Mouse (Mus musculus) leukemia stem cell, adult 10-12 weeks (primary cell): ENCODE results near the gene Tfr2. TPM values are rescaled to one million over a fixed set of nuclear protein-coding genes. Genes with fewer than 3 reads are reported as not detected.

Experiments
- polyA plus RNA-seq: library from polyadenylated mRNA; stranded (reverse); fragments of >175 nt; gene quantifications from 2 replicates; pipeline ENCODE4 v1.2.3, GENCODE M21; 2012; ENCODE audit warnings: low replicate concordance

The Tfr2 gene
- polyA plus RNA-seq, result 90.8 and 239 TPM in 2 replicates

GRCm38 (mm10) chr5:137569665-137570064 is at the start of gene Tfr2:
Tfr2 (plus strand) TSS chr5:137569840.

DNA sequence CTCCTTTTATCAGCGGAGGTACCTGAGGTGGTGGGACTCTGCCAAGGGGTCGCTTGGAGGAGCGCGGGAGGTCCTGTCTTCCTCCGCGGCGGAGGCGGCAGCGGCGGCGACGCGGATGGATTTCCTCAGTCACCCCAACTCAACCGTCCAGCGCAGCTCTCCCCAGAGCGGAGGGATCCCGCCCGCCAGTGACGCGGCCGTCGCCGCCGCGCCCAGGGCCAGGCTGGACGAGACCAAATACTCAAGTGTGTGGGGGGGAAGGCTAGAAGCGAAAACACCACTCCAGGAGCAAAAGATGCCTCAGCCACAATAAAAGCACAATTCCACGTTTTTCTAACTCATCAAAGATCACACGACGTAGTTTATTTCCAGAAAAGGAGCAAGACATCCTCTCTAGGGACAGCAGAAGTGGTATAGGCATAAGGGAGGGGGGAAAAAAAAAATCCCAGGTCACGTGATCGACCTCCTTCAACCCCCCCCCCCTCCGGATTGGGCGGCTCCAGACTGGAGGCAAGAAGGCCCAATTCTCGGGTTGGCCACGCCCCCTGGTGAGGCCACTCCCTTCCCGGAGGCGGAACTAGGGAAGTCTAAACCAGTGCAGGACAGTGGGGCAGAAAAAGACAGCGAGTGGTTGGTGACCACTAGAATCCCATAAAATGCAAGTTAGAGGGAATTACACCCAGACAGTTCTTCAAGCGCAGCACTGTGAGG is 36.4 kb upstream of the Tfr2 start, which contains the start of the genes Epo and Gnb2:
Epo (minus strand) TSS at position 126 of the 711 bp plus-strand sequence.
Gnb2 (minus strand) TSS at position 394 of the 711 bp plus-strand sequence.

DNA sequence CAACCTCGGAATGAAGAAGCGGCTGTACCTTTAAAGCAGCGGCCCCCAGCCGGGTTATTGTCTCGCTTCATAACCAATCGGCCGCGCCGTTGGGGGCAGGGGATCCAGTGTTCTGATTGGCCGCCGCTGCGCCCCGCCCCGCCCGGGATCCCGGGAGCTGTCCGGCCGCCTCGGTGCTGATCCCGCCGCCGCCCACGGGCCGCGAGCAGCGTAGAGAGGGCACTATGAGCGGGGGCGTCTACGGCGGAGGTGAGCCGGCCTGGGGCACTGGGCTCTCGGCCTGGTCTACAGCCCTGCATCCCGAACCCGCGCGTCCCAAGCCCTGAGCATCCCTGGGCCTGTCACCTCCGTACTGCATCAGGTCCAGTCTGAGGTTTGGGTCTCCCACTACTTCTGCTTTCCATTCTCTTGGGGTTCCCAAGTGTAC is 16.2 kb upstream of the Tfr2 start, which contains the start of gene Actl6b:
Actl6b (plus strand) TSS at position 107 of the 427 bp plus-strand sequence.

GRCm38 (mm10) chr5:137600619-137601364 is 31.2 kb downstream of the Tfr2 start, which contains the start of gene Mospd3:
Mospd3 (minus strand) TSS chr5:137601058.

DNA sequence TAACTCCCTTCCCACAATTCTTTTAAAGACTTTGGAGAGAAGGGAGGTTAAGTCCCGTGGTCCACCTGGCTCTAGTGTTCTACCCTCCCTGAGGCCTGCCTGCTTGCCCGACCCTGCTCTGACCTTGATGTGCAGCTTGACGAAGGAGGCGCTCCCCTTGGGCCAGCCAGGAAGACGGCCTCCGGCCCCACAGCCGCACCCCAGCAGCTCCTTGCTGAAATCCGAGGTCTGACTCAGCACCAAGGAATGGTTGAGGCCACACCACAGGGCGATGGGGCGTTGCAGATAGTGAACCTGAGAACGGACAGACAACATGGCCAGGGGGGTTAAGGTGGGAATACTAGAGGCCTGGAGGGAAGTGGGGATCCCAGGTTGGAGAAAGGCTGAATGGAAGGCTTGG is 43.9 kb downstream of the Tfr2 start, which contains the start of gene Pcolce:
Pcolce (minus strand) TSS at position 235 of the 400 bp plus-strand sequence.

DNA sequence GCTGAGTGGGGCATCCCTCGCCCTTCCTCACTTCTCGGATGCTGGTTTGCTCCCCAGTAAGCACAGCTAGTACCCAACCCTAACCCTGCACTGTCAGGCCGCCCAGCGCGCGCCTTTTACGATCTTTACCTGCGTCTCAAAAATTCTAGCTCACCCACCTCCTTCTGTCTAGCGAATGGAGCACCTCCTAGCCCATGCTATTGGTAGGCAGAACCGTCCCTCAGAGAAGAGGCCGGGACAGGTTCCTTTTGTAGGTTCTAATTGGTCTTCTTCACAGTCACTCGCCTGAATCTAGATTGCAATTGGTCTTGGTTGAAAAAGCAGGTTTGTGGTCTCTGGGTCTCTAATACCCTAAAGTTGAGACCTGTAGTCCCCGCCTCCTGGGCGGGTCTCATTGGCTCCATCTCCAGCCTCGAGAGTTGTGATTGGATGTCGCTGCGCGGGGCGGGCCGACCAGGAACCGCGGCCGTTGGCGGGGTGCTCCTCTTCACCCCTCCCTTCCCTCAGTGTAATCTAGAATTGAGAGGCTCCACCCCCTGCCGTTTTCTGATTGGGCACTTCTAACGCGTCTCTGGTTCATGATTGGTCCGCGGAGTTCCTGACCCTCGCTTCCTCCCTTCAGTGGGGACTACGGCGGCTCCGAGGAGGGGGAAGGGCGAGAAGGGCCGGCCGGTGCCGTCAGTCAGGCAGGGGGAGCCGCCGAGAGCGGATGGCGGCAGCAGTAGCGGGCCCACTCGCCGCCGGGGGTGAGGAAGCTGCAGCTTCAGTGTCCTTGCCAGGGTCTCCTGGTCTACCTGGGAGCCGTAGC is 59.1 kb downstream of the Tfr2 start, which contains the start of the genes Fbxo24, Lrch4 and Gm20605:
Fbxo24 (minus strand) TSS at position 505 of the 808 bp plus-strand sequence.
Lrch4 (plus strand) TSS at position 624 of the 808 bp plus-strand sequence.
Gm20605 (plus strand) TSS at position 678 of the 808 bp plus-strand sequence.

Other genes starting within 250 kb of the Tfr2 start
- 2.7 and 5.8 TPM in 2 replicates for gene Slc12a9, start 236.2 kb upstream of the Tfr2 start, polyA plus RNA-seq
- gene Ephb4, start 219.7 kb upstream of the Tfr2 start, polyA plus RNA-seq, result 1.3 and 3.4 TPM in 2 replicates
- 0.07 and 0.16 TPM in 2 replicates for gene Zan, start 92.8 kb upstream of the Tfr2 start, polyA plus RNA-seq
- gene Pop7, start 67.3 kb upstream of the Tfr2 start, polyA plus RNA-seq, result 21.2 and 62.7 TPM in 2 replicates
- gene Gigyf1, start 51.3 kb upstream of the Tfr2 start, polyA plus RNA-seq, result 54.3 and 65.9 TPM in 2 replicates
- not detected in 2 replicates for gene Epo, start 36.6 kb upstream of the Tfr2 start, polyA plus RNA-seq
- gene Gnb2, start 36.3 kb upstream of the Tfr2 start, polyA plus RNA-seq, result 351 and 463 TPM in 2 replicates
- gene Actl6b, start 16.3 kb upstream of the Tfr2 start, polyA plus RNA-seq, result not detected in 2 replicates
- gene Mospd3, start 31.2 kb downstream of the Tfr2 start, polyA plus RNA-seq, result 1,131 and 1,239 TPM in 2 replicates
- gene Pcolce, start 43.9 kb downstream of the Tfr2 start, polyA plus RNA-seq, result 19.5 and 40.7 TPM in 2 replicates
- gene Fbxo24, start 59.2 kb downstream of the Tfr2 start, polyA plus RNA-seq, result 0.19 TPM in 1 of 2 replicates, not detected in the other
- gene Lrch4, start 59.3 kb downstream of the Tfr2 start, polyA plus RNA-seq, result 212 and 267 TPM in 2 replicates
- gene Gm20605, start 59.3 kb downstream of the Tfr2 start, polyA plus RNA-seq, result 10.1 and 35.3 TPM in 2 replicates
- 51.9 and 75.4 TPM in 2 replicates for gene Sap25, start 71.5 kb downstream of the Tfr2 start, polyA plus RNA-seq
- gene Irs3, start 75.9 kb downstream of the Tfr2 start, polyA plus RNA-seq, result not detected in 2 replicates
- 114 and 402 TPM in 2 replicates for gene Agfg2, start 114.9 kb downstream of the Tfr2 start, polyA plus RNA-seq
- gene Nyap1, start 171.8 kb downstream of the Tfr2 start, polyA plus RNA-seq, result 2.6 and 5.1 TPM in 2 replicates
- 492 and 602 TPM in 2 replicates for gene Tsc22d4, start 175.9 kb downstream of the Tfr2 start, polyA plus RNA-seq
- 75.1 and 125 TPM in 2 replicates for gene Ppp1r35, start 209.0 kb downstream of the Tfr2 start, polyA plus RNA-seq
- 163 and 385 TPM in 2 replicates for gene Mepce, start 217.8 kb downstream of the Tfr2 start, polyA plus RNA-seq
- 0.39 and 0.80 TPM in 2 replicates for gene Zcwpw1, start 218.0 kb downstream of the Tfr2 start, polyA plus RNA-seq